Mouse (Mus musculus) liver, adult (tissue): ENCODE data around the gene Actr3b.

Experiments used
- GATA4 ChIP-seq: IDR thresholded peaks from 2 replicates; pipeline ENCODE4 v1.6.1; 2014; ENCODE audit warnings: mild to moderate bottlenecking, low read length; ENCODE audit not compliant: insufficient replicate concordance

Gene Actr3b

DNA sequence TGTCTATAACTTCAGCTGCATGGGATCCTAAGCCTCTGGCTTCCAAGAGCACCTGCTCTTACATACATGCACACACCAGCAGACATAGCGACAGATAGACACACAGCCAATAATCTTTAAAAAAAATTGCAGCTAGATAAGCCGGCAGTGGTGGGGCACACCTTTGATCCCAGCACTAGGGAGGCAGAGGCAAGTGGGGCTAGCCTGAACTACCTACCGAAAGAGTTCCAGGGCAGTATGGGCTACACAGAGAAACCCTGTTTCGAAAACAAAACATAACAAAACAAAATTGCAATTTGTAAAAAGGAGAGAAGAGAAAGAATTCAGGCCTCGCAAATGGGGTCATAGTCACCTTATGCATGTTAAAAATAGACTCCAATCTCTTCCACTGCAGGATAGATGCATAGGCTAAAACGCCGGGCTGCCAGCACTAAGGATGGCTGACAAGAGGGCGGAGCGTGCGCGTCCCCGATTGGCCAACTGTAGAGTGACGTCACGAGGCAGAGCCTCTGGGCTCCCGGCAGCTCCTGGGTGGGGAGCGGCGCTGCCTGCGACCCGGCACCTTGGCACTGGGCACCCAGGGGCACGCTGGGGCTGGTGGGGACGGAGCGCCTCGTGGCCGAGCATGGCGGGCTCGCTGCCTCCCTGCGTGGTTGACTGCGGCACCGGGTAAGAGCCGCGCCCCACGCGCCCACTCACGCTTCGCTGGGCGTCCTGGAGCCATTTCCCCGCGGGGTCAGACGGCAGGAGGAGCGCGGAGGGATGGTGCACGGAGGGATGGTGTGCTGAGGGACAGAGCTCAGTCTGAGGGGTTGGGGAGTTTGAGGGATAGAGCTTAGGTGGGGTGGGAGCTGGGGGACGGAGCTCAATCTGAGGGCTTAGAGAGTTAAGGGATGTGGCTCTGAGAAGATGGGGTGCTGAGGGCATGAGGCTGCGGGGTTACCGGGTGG, at the start of gene Actr3b:
Gene Actr3b, plus strand, starts transcription at position 538 of the 950 bp plus-strand sequence.
- TF ChIP-seq GATA4 = no peak

DNA sequence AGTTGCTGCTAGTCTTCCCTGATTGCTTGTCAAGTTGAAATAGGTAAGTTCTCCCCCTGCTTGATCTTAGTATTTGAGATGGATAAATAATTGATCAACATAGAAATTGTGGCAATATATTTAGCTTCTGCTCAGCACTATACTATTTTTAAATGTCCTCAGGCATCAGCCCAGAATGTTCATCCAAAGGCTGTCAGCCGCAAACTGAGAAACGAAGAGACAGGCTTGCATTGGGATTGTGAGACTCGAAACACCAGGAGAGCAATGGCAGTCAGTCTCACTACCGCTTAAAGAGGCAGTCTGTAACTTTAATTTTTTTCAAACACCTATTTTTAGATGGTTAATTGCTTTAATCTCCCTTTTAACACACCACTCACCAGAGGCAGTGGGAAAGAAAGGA, 40.4 kb upstream of the Actr3b start:
- no peak for TF ChIP-seq GATA4

DNA sequence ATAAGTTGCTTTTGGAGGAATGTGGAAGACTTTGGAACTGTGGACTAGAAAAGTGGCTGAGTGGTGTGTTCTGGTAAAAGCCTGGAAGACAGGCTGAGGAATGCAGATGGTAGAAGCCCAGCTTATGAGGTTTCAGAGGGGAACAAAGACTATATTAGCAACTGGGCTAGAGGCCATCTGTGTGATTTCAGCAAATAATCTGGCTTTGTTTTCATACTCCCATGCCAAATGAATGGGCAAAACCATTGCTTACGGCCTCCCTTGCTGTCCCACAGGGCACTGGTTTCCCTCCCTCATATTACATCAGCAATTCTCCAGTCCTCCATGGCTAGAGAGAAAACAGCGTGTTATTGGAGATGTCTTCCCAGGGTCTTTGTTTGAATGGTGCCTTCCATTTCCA, 36.8 kb upstream of the Actr3b start:
- no peak for TF ChIP-seq GATA4

DNA sequence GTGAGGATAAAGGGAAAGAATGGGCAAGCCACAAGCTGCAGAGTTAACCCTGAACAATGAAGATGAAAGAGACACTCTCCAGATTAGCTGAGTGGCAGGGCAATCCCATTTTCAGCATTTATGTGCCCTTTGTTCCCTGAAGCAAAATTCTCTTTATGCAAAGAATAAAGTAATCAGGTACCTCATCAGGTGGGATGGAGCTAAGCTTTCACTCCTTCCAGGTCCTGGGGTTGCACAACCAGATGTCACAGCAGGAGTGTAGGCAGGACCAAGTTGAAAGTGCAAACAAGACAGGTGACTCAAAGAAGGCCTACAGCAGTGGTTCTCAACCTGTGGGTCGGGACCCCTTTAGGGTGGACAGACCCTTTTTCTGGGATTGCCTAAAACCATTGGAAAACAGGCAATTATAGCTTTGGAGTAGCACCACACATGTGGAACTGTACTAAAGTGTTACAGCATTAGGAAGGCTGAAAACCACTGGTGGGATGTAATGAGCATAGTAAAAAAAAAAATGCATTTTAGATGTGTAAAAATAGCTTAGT, 35.6 kb upstream of the Actr3b start:
- TF ChIP-seq GATA4 = no peak

DNA sequence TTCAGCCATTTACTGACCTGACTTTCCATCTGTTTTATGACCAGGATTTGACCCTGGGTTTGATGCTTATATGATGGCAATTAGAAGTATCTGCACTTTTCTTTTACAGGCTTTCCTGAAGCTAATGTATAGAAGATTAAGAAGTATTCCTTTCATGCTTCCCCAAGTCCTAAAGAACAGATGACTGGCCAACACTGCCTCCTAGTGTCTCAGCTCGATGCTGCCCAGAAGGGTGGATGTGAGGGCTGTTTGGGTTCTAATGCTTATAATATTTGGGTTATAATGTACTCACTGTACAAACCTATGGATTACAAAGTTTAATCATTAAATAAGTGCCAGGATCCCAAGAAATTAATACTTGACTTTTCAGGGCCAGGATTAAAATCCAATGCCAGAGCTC, 25.5 kb upstream of the Actr3b start:
- no peak for TF ChIP-seq GATA4

DNA sequence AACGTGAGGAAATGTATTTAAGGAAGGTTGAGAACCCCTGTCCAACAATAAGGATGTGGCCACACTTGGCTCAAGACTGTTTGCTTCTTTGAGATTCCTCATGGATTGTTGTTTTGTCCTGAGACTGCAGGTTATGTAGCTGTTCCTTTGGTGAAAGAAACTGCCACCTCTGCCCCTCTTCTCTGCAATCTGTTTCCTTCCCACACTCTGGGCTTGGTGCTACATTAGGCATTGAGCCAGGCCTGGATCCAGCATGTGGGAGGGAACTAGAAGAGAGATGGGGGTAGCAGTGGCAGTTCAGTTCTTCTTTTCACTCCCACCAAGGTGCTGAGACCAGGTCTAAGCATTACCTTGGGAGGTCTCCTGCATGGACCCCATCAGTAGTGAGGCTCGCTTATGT, 23.9 kb upstream of the Actr3b start:
- no peak for TF ChIP-seq GATA4

DNA sequence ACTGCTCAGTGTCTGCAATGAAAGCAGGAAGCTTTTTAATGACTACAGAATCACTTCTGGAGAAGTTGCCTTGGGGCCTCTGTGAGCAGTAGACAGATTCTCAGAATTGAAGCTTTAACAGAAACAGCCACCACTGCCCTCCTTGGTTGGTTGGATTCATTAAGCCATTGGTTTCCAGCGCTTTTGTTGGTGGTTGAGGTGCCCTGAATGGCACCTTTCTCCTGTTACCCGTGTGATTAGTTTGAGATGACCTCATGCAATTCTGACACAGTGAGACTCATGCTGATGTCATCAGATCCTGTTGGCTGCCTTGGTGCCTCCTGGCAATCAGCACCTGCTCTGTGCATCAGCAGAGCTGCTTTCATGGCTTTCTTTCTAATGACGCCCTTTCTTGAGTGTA, 21.3 kb upstream of the Actr3b start:
- no peak for TF ChIP-seq GATA4

DNA sequence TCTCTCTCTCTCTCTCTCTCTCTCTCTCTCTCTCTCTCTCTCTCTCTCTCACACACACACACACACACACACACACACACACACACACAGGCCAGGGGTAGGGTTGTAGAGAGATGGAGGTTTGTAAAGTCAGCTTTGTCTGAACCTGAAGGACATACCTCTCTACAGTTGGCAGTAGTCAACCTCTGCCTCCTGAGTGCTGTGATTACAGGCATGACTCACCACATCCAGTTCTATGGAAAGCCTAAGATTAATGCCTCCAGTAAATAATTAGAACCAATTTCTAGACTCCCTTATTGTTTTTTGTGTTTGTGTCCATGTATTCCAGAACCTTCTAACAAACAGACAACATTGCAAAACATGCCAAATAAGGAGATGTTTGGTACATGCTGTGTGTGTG, 11.9 kb upstream of the Actr3b start:
- TF ChIP-seq GATA4 = no peak

DNA sequence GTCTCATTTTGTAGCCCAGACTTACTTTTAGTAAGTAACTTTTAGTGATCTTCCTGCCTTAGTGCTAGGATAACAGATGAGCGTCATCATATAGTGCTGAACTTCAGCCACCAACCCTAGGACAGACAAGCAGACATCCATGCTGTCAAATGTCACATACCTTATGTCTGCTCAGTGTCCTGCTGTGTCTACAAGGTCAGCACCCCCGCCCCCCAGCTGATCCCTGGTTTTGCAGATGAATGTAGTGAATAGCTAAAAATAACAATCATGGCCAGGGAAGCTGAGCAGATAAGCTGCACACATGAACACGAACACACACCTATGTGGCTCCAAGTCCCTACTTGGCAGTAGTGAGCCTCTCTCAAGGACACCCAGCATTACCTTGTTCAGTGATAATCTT, 11.2 kb upstream of the Actr3b start:
- no peak for TF ChIP-seq GATA4

DNA sequence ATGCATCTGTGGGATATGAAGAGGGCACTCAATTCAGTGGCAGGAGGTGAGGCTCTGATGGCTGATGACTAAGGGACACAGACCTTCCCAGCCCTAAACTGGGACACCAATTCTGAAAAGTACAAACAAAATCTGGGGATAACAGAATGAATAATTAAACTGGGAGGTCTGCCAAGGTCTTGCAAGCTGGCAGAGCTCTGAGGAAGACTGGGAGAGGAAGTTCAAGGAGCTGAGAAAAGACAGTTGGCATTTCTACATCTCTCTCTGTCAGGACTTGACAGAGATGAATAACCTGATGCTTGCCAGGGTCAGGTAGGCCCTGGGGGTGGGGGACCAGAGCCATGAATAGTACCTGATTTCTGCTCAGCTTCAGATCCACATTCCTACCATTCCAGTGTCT, 8.2 kb upstream of the Actr3b start:
- TF ChIP-seq GATA4 = no peak

DNA sequence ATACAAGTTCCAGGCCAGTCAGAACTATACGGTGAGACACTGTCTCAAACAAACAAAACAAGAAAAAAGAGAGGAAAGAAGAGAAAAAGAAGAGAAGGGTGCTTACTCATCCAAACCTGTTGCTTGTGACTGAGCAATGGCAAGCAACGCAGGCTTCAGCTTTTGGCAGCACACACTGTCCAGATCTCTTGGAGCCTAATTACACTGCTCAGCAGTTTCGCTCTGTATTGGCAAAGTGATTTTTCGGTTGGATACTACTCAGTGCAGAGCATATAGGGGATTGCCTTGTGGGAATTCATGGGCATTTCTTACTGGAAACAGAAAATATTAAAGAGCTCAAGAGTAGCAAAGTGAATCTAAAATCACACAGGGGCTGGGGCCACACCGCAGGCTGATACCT, 6.9 kb upstream of the Actr3b start:
- no peak for TF ChIP-seq GATA4

DNA sequence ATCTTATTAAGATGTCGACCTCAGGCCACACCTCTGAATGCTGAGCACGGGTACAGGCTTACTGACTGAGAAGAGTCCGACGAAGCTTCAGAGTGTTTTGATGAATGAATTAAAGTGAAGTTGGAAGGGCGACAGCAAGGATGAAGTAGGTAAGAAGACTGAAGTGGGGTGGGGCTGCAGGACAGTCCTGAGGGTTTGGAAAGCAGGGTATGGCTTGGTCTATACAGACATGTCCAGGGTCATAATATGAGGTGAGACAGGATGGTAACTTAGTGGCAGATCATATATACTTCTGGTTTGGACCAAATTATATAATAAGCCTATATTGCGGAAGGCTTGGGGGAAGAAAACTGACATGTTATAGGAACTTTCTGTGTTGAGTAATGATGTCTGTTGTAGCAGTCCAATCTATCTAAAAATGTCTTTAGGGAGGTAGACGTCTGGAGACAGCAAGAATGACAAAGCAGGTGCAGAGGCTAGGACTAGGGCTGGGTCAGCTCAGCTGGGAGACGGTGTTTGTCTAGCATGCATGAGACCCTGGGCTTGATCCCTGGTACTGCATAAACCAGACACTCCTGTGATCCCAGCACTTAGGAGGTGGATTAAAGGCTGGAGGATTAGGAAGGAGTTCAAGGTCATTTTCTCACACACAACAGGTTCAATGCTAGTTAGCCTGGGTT, 6.1 kb upstream of the Actr3b start:
- no peak for TF ChIP-seq GATA4

DNA sequence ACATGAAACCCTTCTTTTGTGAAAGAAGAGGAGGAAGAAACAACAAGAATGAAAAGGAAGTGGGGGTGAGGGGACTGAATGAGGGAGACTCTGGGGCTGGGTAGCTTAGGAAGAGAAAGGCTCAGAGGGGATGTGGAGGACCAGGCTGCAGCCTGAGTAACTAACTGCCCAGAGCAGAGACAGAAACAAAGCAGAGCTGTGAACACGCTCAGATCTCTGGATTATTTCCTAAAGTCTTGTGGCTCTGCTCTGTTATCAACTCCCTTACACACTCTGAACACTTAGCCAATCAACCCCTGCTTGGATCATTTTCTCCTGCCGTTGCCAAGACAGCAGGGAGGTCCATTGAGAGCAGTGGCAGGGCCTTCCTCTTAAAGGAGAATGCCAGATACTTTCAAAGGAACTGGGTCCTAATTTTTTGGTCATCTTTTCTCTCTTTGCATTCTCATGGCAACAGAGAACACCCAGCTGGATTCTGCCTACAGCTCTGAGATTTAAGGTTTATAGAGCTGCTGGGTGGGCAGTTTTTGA, 5.5 kb upstream of the Actr3b start:
- TF ChIP-seq GATA4 = no peak

DNA sequence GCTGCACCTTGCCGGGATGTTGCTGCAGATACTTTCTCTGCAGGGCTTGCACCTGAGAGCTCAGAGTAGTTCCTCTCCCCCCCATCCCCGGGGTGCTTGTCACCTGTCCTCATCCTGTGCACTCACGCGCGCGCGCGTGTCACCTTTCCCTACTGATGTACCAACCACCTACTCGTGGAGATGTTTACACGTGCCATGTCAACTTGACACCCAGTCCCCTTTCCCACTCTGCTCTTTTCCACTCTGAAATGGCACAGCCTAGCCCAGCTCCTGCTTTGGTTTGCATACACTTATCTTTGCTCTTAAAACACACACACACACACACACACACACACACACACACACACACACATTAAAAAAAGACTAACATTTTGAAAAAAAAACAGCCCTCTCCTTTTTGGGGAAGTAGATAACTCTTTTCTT, 624 bp downstream of the Actr3b start:
- no peak for TF ChIP-seq GATA4

DNA sequence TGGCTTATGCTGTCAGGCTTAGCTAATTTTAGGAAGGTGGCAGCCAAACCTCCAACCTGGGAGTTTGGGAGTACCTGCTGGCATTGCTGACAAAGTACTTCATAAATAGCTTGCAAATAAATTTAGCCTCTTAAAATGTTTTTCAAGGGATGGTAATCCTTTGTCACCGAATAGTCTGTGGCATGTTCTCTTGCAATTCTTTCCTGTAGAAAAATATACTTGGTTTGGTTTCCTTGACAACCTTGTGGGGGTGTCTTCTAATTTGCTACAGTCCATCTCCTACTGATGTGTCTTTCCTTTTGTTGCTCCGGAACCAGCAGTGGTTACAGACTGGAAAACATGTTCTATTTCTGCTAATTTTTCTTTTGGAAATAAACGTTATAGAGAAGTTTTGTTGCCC, 1.1 kb downstream of the Actr3b start:
- no peak for TF ChIP-seq GATA4

DNA sequence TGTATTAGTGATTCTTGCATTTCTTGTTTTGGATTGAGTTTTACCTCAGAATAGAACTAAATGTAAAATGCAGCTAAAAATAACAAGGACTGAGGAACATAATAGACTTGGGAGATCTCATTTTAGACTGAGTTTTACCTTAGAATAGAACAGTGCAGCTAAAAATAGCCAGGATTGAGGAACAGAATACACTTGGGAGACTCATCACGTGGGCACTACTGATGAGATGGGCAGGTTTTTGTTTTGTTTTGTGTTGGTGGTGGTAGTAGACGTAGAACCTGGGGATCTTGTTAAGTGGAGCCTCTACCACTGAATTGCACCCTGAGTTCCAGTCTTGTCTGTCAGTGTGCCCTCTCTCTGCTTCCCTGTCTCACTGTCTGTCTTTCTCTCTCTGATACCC, 2.1 kb downstream of the Actr3b start:
- no peak for TF ChIP-seq GATA4
